Mouse (Mus musculus) small intestine, adult 2 months (tissue): ENCODE measurements at regions not wholly inside any gene's neighbourhood (a gene's known extent, or its start where the extent isn't known, plus 50 kb on each side); places are given as distances from the start of the nearest gene placed in this dataset.

ENCODE experiments used
- CTCF ChIP-seq: fragments of 200-500 bp; IDR thresholded peaks from 2 replicates; pipeline ENCODE4 v1.5.1; 2012; ENCODE audit warnings: low read depth, mild to moderate bottlenecking, control low read depth, inconsistent platforms, low read length, moderate library complexity, mixed read lengths; ENCODE audit not compliant: insufficient replicate concordance, insufficient read length; ENCODE audit errors: extremely low read depth
- POLR2A ChIP-seq: fragments of 200-500 bp; IDR thresholded peaks from 2 replicates; pipeline ENCODE4 v1.6.1; 2012; ENCODE audit warnings: low read depth, mild to moderate bottlenecking, control low read depth, inconsistent platforms, low read length, moderate library complexity

- TF ChIP-seq CTCF (no peak), POLR2A (no peak)
These were observed 55.8 kb upstream of the Slc34a2 start for GRCm38 (mm10) chr5:52982056-52982455.
